Mouse (Mus musculus): ENCODE results near the gene Rgl1. TPM values are rescaled to one million over a fixed set of nuclear protein-coding genes. Genes with fewer than 3 reads are reported as not detected.

Rgl1 gene
- total and polyA plus RNA-seq, 2 experiments: 4.2 to 10.2 TPM

DNA sequence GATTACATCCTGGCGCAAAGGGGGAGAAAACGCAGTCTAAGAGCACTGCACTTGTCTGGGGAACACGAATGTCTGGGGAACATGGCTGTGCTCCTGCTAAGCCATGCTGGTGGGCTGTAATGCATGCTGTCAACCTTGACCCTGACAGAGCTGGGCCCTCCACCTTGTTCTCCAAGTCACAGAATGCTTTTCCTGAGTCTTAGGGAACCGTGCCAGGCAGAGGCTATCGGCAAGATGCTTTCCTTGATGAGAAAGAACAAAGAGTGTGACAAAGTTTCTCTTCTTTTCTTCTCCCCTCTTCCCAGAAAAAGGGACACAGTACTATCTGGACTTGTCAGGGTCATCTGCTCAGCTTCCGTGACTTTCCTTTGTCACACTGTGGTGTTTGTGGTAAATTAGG is 203.3 kb downstream of the Rgl1 start:
- Histone ChIP-seq H3K36me3 (ENCODE audit: control insufficient read depth, insufficient read depth, low read length) (no peaks in the 10 kb centered on the region), H3K27me3 (ENCODE audit: control insufficient read depth, insufficient read depth, low read length) (no peaks in the 10 kb centered on the region), H3K4me3 (ENCODE audit: insufficient read depth, low read depth, low read length) (no peak overlapping the region), H3K79me2 (ENCODE audit: control insufficient read depth, insufficient read depth, low read length) (no peaks in the 10 kb centered on the region; the same call in 1 of the 2 replicates), H3K4me1 (ENCODE audit: control insufficient read depth, insufficient read depth, low read length) (peaks cover 2% of the 10 kb centered on the region; the same call in 1 of the 2 replicates), H3K9ac (ENCODE audit: low read depth, low read length) (no peak overlapping the region), H3K27ac (replicated peaks; ENCODE audit: insufficient read depth, low read depth, low read length) (no peak overlapping the region)
- TF ChIP-seq POLR2A (IDR thresholded peaks at IDR 0.05; ENCODE audit: extremely low read depth, insufficient read depth, low read length): no peak
- TF ChIP-seq CTCF (IDR thresholded peaks at IDR 0.05; ENCODE audit: low read depth, low read length): no peak
- no peak for DNase-seq (ENCODE audit: extremely low read depth, low read depth, low spot score)
- 79% methylated on average over 6 of the region's 6 CpGs for whole genome bisulfite sequencing

DNA sequence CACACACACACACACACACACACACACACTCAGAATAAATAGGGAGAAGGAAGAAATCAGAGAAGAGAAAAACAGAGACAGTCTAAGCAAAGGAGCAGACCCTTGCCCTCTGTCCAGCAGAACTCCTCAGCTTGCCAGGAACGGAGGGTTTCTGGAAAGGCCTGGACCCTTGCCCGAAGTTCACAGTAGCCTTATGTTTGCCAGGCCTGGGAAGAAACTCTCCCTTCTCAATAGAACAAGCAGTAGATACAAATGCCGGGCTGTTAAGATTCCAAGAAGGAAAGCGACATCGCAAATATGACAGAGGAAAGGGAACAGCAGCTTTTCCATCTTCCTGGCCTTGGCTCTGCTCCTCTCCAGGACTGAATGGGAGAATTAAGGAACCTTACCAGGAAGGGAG is 205.7 kb downstream of the Rgl1 start:
- H3K27ac ChIP-seq (replicated peaks; ENCODE audit: insufficient read depth, low read depth, low read length): 0 out of 2 replicates have a peak overlapping the region, but pooled peaks have one; percentile 14

DNA sequence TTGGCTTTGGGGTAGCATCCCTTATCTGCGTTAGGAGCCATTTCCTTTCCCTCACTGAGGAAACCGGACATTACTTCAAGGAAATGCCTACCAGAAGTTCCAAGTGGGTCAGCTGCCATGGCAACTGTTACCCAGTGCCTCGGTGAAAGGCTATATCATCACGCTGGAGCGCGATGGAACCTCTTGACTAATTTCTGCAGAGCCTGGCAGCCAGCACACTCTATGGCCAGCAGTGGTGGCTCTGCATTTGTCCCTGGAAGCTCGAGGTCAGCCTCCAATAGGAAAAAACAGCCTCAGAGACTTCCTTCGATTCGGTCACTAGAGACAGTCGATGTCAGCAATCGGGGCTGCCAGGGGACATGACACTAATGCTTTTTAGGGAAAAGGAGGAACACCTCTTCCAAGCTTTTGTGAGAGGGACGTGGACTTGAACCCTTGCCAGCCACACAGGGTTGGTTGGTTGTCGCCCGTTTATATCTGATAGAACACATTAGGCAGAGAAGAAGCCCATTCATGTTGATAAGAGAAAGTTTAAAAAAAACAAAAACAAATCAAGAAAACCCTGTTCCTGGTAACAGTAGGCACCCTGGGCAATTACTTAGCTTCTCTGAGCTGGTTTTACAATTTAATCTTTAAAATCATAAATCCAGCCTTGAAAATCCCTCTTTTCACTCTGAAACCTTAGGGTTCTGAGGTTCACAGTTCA is 209.4 kb downstream of the Rgl1 start:
- Histone ChIP-seq H3K36me3 (ENCODE audit: control insufficient read depth, insufficient read depth, low read length) (peaks cover 7% of the 10 kb centered on the region; the same call in 1 of the 2 replicates), H3K4me1 (ENCODE audit: control insufficient read depth, insufficient read depth, low read length) (0 out of 2 replicates have a peak, but pooled peaks cover 1% of the 10 kb centered on the region), H3K79me2 (ENCODE audit: control insufficient read depth, insufficient read depth, low read length) (no peaks in the 10 kb centered on the region), H3K27ac (replicated peaks; ENCODE audit: insufficient read depth, low read depth, low read length) (0 out of 2 replicates have a peak overlapping the region, but pooled peaks have one; percentile 12), H3K27me3 (ENCODE audit: control insufficient read depth, insufficient read depth, low read length) (no peaks in the 10 kb centered on the region), H3K4me3 (ENCODE audit: insufficient read depth, low read depth, low read length) (no peak overlapping the region), H3K9ac (ENCODE audit: low read depth, low read length) (no peak overlapping the region)
- TF ChIP-seq POLR2A (IDR thresholded peaks at IDR 0.05; ENCODE audit: extremely low read depth, insufficient read depth, low read length) (no peak), CTCF (IDR thresholded peaks at IDR 0.05; ENCODE audit: low read depth, low read length) (no peak)
- no peak for DNase-seq (ENCODE audit: extremely low read depth, low read depth, low spot score)
- WGBS: 61% methylated on average over 14 of the region's 14 CpGs

More for the DNA sequence above, 205.7 kb downstream of the Rgl1 start:
- DNase-seq (ENCODE audit: extremely low read depth, low read depth, low spot score): peak; percentile 22
- H3K27me3 ChIP-seq (ENCODE audit: control insufficient read depth, insufficient read depth, low read length): no peaks in the 10 kb centered on the region
- no peak overlapping the region for H3K4me3 ChIP-seq (ENCODE audit: insufficient read depth, low read depth, low read length)
- WGBS: 78% methylated on average over 5 of the region's 5 CpGs
- H3K4me1 ChIP-seq (ENCODE audit: control insufficient read depth, insufficient read depth, low read length): peaks cover 4% of the 10 kb centered on the region; the same call in 1 of the 2 replicates
- TF ChIP-seq CTCF (IDR thresholded peaks at IDR 0.05; ENCODE audit: low read depth, low read length) (no peak), POLR2A (IDR thresholded peaks at IDR 0.05; ENCODE audit: extremely low read depth, insufficient read depth, low read length) (no peak)
- 0 out of 2 replicates have a peak, but pooled peaks cover 2% of the 10 kb centered on the region for H3K36me3 ChIP-seq (ENCODE audit: control insufficient read depth, insufficient read depth, low read length)
- no peaks in the 10 kb centered on the region for H3K79me2 ChIP-seq (ENCODE audit: control insufficient read depth, insufficient read depth, low read length)
- no peak overlapping the region for H3K9ac ChIP-seq (ENCODE audit: low read depth, low read length)

DNA sequence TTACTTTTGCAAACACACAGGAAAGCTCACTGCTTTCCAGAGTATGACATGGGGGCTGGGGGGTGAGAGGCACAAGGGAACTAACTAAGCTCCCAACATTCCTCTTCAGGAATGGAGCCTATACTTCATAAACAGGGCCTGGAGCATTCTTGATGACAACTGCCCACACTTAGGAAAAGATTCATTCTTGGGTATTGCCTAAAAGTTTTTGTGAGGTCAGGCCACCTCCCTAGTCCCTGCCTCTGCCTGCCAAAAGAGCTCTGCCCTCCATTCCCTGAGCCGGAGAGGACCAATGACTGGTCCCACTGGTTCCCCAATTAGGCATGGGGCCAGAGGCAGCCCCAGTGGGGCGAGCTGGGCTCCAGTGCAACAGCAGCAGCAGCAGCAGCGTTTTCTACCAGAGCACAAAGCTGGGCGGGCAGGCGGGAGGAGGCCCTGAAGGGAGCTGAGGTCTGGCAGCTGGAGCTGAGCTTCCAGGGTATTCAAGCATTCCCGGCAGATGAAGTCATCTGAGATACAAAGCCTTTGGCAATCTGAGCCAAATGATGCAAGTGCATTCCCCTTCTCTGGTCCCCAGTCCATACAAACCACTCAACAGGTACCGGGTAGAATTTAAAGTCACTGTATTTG is 210.1 kb downstream of the Rgl1 start:
- no peak for TF ChIP-seq POLR2A (IDR thresholded peaks at IDR 0.05; ENCODE audit: extremely low read depth, insufficient read depth, low read length)
- no peak for TF ChIP-seq CTCF (IDR thresholded peaks at IDR 0.05; ENCODE audit: low read depth, low read length)
- DNase-seq (ENCODE audit: extremely low read depth, low read depth, low spot score): peak; percentile 27
- H3K27ac ChIP-seq (replicated peaks; ENCODE audit: insufficient read depth, low read depth, low read length): peak overlapping the region; percentile 49
- 0 out of 2 replicates have a peak, but pooled peaks cover 1% of the 10 kb centered on the region for H3K4me1 ChIP-seq (ENCODE audit: control insufficient read depth, insufficient read depth, low read length)
- H3K79me2 ChIP-seq (ENCODE audit: control insufficient read depth, insufficient read depth, low read length): no peaks in the 10 kb centered on the region
- no peak overlapping the region for H3K9ac ChIP-seq (ENCODE audit: low read depth, low read length)
- H3K36me3 ChIP-seq (ENCODE audit: control insufficient read depth, insufficient read depth, low read length): peaks cover 7% of the 10 kb centered on the region; the same call in 1 of the 2 replicates
- 60% methylated on average over 7 of the region's 7 CpGs for WGBS
- H3K27me3 ChIP-seq (ENCODE audit: control insufficient read depth, insufficient read depth, low read length): no peaks in the 10 kb centered on the region
- H3K4me3 ChIP-seq (ENCODE audit: insufficient read depth, low read depth, low read length): no peak overlapping the region

DNA sequence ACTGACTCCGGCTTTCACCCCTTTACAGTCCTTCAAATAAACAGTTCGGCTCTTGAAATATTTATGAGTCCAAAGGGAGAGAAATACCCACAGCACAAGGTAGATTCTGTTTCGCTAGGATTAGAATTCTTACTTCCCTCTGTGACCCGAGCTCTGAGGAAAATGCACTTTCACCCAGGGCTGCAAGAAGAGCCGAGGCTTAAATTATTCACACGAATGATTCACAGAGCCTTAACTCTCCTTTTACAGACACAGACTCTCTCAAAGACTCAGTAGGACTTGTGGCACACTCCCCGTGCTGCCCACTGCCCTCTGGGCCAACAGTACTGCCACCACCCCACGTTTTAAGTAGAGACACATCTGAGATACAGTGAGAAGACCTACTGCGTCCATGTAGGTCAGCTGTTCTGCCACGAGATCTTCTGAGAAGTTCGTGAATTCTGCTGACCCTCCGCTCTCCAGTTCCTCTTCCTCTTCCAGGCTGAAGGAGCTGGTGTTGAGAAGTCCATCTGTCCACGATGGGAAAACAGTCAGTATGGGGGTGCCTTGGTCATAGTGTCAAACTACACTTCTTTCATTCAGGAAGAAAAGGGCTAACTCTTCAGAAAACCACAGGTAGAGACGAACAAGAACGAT is 212.1 kb downstream of the Rgl1 start:
- Histone ChIP-seq H3K4me1 (ENCODE audit: control insufficient read depth, insufficient read depth, low read length) (0 out of 2 replicates have a peak, but pooled peaks cover 1% of the 10 kb centered on the region), H3K79me2 (ENCODE audit: control insufficient read depth, insufficient read depth, low read length) (no peaks in the 10 kb centered on the region), H3K27me3 (ENCODE audit: control insufficient read depth, insufficient read depth, low read length) (no peaks in the 10 kb centered on the region), H3K4me3 (ENCODE audit: insufficient read depth, low read depth, low read length) (no peak overlapping the region), H3K27ac (replicated peaks; ENCODE audit: insufficient read depth, low read depth, low read length) (no peak overlapping the region), H3K9ac (ENCODE audit: low read depth, low read length) (no peak overlapping the region), H3K36me3 (ENCODE audit: control insufficient read depth, insufficient read depth, low read length) (peaks cover 9% of the 10 kb centered on the region; the same call in 1 of the 2 replicates)
- DNase-seq (ENCODE audit: extremely low read depth, low read depth, low spot score): peak; percentile 46
- no peak for TF ChIP-seq POLR2A (IDR thresholded peaks at IDR 0.05; ENCODE audit: extremely low read depth, insufficient read depth, low read length)
- no peak for TF ChIP-seq CTCF (IDR thresholded peaks at IDR 0.05; ENCODE audit: low read depth, low read length)
- 81% methylated on average over 15 of the region's 15 CpGs for WGBS

All from liver, adult 2 months (tissue).